Mouse (Mus musculus) layer of hippocampus, postnatal 14 days (tissue): ENCODE measurements around the gene Fndc8. TPM values are rescaled to one million over a fixed set of nuclear protein-coding genes. Genes with fewer than 3 reads are reported as not detected.

Experiments
- DNase-seq, 2 experiments: peaks; one replicate each; pipeline ENCODE4 v3.0.0; 2021 to 2022; ENCODE audit warnings: low spot score in 2 of 2, mixed read lengths in 1 of 2
- long read RNA-seq, 2 experiments: library from polyadenylated mRNA; stranded (forward); transcript quantifications; one replicate each; pipeline ENCODE4 v2.0.0; 2021
- total RNA-seq, 2 experiments: library from RNA; stranded (reverse); gene quantifications; 2 replicates each; pipeline ENCODE4 v1.2.3; 2021

Fndc8 gene
- not detected for total RNA-seq
- long read RNA-seq, experiment 1 = 0 reads
- long read RNA-seq, experiment 2 = 0 reads

DNA sequence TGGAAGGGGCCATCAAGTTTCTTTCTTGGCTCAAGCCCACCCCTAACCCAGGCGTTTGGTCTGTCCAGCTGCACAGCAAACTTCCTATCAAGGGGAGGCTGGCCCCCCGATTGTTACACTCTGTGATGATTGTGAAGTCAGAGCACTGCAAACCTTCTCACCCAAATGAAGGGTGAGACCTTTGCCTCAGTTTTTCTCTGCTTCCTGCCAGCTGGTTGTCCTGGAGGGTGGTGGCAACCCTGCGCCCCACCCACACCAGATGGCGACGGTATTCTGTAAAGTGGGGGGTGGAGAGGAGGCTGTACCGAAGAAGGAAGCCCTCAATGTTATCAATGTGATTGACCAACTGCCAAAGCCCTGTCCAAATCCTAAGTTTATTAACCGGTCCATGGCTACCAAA lies at the start of gene Fndc8:
Fndc8 (plus strand) TSS at position 189 of the 400 bp plus-strand sequence.
- DNase-seq = no peak

DNA sequence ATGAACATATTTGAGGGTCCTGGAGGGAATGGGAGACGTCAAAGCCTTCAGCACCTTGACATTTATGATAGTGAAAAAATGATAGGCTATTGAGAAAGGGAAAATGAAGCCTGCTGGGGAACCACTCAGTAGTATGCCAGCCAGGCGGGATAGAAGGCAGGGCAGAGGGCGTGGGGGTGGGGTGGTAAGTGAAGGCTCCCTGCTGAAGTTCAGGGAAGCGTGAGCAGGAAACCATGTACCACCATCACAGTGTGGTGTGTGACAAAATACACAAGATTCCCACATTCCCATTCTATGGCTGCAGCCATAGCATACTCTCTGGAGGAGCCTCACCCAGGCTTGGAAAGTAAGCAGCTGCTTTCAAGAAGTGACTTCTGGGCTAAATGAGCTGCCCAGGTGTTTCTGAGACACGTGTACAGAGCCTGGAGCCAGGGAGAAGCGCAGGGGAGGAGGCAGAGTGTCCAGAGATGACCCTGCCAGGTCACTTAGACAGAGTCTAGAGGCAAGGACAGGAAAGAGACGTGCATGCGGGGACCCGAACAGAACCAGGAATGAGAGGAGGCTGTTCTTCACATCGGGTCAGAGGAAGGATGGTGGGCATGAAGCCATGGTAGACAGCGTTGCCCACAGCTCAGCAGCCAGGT lies 47.0 kb upstream of the Fndc8 start:
- DNase-seq = no peak

DNA sequence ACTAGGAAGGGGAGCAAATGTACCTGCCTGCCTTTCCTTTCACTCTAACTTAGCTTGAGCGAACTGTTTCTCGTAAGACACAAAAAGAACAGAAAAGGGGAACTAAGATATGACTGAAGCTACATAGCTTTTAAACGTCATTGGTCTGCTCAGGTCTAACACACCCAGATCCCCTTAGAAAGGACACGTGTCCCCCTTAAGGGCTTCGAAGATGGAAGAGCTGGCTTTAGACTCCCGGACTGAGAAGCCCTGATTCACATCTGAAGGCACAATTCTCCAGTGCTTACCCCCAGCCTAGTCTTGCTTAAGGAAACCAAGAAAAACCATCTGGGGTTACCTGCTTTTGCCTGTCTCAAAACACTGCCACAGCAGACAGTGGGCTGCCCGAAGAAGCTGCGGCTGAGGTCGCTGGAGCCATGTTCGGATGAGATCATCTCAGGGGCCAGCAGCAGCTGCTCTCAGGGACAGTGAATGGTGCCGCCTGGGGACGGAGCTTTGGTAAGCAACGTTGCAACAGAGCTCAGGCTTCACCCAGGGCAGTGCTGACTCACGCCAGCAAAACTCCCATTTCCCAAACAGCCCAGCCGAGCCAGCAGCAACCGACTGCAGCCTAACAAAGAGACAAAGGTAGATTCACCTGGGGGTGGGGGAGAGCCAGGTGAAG lies 46.4 kb upstream of the Fndc8 start:
- DNase-seq = peak in 1 of 2 experiments; percentile 20

DNA sequence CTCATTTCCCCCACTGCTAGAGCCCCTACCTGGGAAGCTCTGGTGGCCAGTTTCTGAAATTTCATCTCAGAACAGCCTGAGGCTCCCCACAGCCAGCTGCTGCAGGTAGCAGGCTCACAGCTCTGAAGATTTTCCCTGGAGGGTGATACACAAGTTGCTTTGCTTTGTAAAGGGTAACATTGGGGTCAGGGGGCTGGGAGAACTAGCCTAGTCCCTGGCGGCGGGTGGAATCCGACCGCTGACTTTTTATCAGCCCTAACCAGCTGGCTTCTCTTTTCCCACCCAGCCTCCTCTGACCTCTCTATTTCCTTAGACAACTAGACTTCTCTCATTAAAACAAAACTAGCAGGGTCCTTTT lies 45.9 kb upstream of the Fndc8 start:
- DNase-seq = no peak

DNA sequence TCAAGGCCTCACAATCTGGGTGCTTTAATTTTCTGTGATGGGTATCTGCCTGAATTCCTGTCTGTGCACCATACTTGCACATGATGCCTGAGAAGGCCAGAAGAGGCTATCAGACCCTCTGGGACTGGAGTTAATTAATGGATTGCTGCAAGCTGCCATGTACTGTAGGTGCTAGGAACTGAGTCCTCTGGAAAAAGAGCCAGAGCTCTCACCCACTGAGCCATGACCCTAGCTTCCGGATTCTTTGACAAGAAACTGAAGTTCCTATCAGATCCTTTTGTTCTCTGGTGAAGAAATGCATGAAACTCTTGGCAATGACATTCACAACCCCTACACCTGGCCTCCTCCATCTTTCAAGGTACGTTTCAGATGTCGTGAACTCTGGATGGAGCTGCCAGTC lies 45.0 kb upstream of the Fndc8 start:
- DNase-seq = no peak

DNA sequence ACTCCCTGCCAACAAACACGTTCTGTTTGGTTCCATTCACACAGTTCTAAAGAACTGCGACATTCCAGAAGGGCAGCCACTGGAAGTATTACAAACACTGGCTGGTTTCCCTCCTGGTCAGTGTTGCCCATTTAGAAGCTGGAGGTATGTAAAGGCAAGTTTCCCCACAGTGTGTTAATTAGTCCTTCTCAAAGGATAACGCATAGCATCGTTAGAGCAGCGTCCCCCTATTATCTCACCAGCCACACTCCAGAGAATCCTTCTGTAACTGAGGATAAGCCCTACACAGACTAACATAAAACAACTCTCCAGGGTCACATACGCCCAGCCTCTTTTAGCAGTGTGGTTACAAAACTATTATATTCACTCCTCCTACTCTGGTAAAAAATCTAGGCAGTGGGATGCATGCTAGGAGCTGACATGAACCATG lies 44.3 kb upstream of the Fndc8 start:
- no peak for DNase-seq

DNA sequence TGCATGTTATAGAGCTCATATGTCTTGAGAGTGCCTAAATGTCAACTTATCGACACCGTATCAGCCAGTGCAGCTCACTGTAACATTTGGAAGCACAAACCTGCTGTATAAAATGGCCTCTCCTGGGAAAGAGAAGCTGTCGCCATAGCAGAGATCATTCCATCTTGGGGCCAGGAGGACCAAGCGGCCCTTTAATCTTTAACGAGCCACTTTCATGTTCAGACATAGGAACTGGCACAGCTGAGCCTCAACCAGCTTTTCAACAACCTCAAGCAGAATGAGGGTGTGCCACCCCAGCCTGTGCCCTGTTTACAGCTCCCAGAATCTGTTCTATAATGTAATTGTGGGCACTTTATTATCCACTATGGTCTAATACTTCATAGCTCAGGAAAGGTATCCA lies 41.7 kb upstream of the Fndc8 start:
- DNase-seq = no peak

DNA sequence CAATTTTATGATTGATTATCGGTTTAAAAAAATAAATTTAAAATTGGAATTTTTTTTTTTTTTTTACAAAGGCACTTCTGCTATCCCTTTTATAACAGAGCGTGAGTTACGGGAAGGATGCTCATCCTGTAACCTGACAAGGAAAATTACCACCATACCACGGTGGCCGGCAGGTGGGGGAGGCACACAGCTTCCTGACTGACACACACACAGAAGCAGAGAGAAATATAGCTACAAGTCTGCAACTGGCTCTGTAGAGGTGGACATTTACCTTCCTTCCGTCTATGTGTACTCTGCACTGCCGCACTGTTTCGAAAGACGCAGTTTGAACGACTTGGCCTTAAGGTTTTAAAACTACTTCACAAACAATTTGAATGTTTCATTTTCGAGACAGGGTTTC lies 39.8 kb upstream of the Fndc8 start:
- DNase-seq = no peak

DNA sequence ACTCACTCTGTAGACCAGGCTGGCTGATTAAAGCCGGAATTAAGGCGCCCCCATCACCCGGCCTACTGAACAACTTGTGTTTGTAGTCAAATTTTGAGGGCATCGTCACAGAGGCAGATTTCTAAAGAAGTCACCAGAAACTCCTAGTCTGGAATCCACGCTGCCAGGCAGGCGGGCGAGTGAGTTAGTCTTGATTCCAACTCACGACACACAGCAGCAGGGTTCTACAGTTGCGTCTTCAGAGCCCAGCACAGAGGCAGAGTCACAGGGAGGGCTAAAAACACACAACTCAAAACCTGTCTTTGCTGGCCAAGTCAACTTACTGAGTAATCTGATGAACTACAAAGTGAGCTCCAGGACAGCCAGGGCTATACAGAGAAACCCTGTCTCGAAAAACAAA lies 39.4 kb upstream of the Fndc8 start:
- DNase-seq = no peak

DNA sequence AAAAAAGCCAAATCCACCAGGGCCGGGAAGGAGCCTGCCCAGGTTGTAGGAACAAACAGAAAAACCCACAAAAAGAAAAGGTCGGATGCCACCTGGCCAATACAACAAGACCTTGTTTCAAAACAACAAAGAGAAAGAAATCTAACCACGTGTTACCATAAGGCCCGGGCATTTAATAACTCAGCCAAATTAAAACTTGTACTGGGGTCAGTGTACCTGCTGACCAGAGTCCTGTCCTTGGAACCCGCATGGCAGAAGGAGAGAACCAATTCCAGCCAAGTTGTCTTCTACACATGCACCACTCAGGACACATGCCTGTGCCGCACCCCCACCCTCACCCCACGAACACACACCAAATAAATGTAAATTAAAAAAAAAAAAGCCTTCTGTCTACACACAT lies 39.0 kb upstream of the Fndc8 start:
- no peak for DNase-seq

DNA sequence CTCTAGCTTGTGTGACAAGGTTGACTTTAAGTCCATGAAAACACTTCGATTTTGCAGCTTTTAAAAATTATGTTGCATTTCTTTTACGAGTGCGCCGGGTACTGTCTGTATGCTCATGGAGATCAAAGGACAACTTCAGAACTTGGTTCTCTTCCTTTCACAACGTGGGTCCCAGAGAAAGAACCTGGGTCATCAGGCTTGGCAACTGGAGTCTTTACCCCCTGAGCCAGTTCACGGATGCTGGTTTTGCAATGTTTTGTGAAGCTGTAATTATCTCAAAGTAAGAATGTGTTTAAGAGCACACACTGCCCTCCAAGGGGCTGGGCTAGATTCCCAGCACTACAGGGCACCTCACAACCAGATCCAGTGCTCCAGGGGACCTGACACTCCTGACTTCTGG lies 37.8 kb upstream of the Fndc8 start:
- DNase-seq = no peak

DNA sequence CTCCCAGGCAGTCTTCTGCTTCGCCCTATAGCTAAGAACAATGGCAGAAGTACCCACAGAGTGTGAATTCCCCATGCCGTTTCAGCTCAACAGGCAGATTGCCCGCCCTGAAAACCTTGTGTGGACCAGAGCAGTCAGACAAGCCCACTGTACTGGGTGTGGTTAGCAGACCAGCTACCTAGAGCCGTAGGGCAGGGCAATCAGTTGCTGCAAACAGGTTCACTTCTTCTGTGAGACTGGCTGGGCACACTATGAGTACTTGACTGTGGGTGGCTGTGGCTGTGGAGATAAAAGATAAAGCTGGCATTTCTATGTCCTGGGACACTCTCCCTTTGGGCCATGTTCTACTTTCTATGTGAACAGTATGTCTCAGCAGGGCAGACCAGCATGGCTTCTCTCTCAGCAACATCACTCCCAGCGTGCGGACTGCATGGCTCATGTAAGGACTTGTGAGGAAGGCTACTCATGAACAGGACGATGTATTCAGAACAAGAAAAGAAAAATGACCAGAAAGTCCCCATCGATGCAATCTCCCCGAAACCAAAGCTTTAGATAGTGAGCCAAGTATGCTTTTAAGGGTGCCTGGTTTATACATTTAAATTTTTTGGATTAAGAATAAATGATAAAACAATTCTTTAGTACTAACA lies 36.5 kb upstream of the Fndc8 start:
- DNase-seq = no peak

DNA sequence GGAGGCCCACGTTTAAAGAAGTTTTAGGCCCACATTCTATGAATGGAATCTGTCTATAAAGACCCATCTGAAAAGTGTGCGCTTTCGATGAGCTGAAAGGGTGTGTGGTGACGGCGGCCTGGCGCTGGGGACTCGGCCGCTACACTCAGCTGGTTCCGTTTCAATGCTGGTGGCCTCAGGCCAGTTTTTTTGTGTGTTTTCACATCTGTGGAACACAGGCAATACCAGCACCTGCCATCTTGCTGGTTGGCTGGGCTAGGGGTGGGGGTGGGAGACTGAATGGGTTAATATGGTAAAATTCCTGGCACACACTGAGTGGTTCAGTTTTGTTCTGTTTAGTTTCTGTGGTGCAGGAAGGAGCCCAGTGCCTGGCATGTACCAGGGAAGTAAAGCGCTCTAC lies 35.9 kb upstream of the Fndc8 start:
- DNase-seq = peak in 1 of 2 experiments; percentile 28

DNA sequence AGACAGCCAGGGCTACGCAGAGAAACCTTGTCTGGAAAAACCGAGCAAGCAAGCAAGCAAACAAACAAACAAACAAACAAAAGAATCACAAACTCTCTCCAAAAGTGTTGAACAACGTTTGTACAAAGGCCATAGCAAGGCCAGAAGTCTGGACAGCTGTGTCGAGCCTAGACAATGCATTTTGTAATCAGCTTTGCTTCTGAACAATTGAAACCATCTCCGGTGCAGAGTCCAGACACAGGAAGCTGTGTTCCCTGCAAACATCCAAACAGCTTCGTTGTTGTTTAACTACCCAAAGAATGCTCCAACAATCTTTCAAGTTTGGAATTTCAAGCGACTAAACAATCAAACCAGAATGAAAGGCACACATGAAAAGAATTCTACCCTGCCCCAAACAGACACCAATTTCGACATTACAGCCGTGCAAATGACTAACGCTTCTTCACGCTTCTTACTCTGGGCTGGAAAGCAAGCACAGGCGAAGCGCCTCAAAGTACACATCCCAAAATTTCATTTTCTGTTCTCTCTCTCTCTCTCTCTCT lies 34.5 kb upstream of the Fndc8 start:
- no peak for DNase-seq

DNA sequence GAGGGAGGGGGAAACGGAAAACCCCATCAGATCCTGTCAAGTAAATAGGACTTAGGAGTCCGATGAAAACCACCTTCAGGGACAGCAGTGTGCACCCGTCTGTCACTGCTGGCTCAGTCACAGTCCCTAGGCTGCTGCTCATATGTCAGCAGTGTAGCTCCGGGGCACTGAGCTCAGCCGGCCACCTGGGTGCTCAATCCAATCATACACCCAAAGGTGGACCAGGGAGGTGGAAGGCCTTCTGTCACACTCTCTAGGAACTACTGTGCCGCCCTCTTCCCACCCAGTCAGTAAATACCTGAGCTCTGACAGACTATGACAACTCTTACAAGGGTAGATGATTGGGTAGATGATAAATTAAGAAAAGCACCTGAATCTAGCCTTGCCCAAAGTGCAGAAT lies 31.2 kb upstream of the Fndc8 start:
- no peak for DNase-seq

DNA sequence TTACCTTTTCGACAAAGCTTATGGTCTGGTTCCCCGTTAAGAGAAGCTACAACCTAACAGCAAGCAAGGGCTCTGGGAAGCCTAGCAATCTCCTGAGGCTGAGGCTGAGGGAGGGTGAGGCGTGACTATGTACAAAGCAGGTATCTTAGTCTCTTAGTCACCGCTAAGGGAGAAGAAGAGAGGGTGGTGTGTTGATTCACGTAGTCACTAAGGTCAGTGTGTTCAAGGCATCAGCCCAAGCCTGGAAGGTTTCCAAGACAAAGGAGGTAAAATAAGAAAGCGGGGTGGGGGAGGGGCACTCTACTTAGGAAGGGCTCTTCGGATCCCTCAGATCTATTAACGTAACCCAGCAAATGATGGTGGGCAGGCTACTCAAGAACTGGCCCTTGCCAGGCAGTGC lies 30.4 kb upstream of the Fndc8 start:
- DNase-seq = no peak

DNA sequence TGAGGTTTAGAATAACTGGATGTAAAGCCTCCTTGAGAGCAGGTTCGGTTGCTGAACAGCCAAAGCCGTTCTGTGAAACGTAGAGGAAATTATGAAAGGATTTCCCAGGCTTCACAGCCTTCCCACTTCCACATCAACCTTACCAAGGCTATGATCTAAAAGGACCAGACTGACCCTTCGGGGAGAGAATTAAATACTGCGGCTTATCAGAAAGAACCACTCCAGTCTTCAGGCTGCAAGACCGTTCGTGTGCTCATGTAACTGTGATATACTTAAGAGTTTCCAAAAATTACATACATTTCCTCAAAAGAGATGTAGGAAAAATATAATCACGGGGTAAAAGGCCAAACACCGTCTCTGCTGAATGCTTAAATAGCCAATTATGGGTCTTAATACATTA lies 29.3 kb upstream of the Fndc8 start:
- DNase-seq = no peak

DNA sequence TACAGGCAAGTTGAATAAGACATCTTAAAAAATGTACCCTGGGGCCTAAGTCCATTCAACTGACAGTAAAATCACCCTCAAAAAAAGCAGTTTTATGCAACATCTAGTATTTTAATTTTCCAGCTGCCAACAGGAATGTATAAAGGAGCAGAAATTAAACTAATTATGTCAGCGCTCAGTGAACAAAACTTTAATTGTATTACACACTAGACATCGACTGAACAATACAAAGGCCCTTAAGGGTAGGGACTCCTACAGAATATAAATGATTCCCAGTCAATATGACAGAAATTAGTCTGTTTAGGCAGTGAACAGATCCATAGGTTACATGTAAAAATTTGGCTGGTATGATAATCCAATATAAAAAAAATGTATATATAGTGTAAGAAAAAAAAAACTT lies 28.9 kb upstream of the Fndc8 start:
- no peak for DNase-seq

DNA sequence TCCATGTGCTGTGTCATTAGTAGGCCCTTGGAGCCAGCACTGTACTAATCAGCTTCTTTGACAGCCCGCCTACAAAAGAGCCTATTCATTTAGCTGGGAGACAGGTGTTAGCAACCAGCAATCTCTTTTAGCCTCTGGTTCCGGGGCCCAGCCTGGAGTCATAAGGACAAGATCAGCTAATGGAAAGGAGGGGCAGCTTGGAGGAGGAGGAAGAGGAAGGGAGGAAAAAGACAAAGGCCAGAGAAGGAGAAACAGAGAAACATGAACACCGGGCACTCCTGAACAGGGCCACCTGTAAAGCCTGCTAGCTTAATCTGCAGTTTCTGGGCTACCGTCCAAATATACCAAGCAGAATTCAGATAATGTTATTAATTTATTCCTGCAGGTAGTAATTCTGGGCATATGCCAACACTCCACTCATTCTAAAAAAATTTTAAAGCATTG lies 28.4 kb upstream of the Fndc8 start:
- DNase-seq = no peak

DNA sequence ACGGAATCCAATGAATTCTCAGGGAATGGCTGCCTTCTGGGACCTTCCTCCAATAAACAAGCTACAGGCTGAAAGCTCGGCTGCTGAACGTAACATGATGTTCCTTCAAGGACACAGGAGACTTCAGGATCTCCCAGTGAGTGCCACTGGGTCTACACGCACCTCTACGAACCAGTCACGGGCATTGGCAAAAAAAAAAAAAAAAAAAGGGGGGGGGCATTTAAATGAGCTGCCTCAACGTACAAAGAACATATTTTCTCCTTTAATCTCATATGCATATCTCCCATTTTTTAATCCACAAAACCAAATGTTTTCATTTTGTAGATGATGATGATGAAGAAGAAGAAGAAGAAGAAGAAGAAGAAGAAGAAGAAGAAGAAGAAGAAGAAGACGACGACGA lies 26.0 kb upstream of the Fndc8 start:
- DNase-seq = no peak

DNA sequence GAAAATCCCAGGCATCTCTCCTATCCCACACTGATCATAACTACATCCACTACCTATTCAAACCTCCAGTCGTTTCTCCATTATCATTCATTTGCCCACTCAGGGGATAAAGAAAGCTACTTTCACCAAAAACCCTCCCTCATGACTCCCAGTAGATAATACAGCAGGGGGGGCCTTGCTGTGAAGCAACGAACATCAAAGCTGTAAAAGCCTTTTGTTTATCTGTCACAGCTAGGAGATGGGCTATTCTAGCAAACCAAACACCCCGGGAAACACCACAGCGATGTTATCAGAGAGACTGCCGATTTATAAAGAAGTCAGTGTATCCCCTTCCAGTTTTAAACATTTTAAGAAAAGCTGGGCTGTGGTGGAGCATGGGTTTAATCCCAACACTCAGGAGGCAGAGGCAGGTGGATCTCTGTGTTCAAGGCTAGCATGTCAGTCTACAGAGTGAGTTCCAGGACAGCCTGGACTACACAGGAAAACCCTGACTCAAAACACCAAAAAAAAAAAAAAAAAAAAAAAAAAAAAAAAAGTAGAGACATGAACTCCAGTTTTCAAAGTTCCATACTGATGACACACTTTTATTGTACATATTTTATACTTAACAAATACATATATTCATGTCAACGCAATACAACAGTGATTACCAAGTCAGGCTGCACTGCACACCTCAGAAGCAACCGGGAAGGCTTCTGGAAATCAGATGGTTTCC lies 24.9 kb upstream of the Fndc8 start:
- no peak for DNase-seq

DNA sequence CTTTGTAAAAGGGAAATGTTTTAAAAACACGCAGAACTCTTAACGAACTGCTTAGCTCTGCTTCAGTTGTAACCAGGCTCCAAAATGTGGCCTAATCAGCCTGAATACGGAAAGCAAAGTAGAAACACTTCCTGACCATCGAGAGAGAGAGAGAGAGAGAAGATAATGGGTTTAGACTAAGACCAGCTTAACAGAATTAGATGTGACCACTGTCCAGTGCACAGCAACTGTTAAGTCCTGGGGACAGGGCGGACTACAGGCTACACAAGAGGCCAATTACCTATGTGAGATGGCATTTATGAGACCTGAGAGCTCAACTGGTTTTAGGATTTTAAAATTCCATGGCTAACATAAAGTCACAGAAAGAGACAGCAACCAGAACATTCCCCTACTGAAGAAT lies 24.0 kb upstream of the Fndc8 start:
- DNase-seq = no peak
